Mouse (Mus musculus) midbrain, embryonic 11.5 days (tissue): ENCODE data around the gene Suco. TPM values are rescaled to one million over a fixed set of nuclear protein-coding genes. Genes with fewer than 3 reads are reported as not detected.

Source experiments
- ATAC-seq: fragments of 200-750 bp; cut with Nextera tagmentation; 2 replicates; pipeline ENCODE4 v1.8.0; 2017; ENCODE audit warnings: moderate TSS enrichment, moderate library complexity; ENCODE audit not compliant: low FRiP score
- DNase-seq: peaks from one replicate; pipeline ENCODE4 v3.0.0; 2015; ENCODE audit warnings: low spot score; ENCODE audit errors: missing footprints
- H3K27ac ChIP-seq: fragments of 300-500 bp; sonication (generic); 2 replicates; pipeline ENCODE4 v1.5.1; 2014; ENCODE audit warnings: low read depth, low read length
- H3K27me3 ChIP-seq: fragments of 300-500 bp; sonication (generic); 2 replicates; pipeline ENCODE4 v1.6.1; 2014; ENCODE audit warnings: mild to moderate bottlenecking, low read length, moderate library complexity, mixed read lengths; ENCODE audit not compliant: control insufficient read depth, insufficient read depth
- H3K36me3 ChIP-seq: fragments of 300-500 bp; sonication (generic); 2 replicates; pipeline ENCODE4 v1.6.1; 2014; ENCODE audit warnings: mild to moderate bottlenecking, low read length, moderate library complexity, mixed read lengths; ENCODE audit not compliant: control insufficient read depth, insufficient read depth
- H3K4me1 ChIP-seq: fragments of 300-500 bp; sonication (generic); 2 replicates; pipeline ENCODE4 v1.6.1; 2014; ENCODE audit warnings: low read length; ENCODE audit not compliant: control insufficient read depth, insufficient read depth
- H3K4me2 ChIP-seq: fragments of 300-500 bp; sonication (generic); 2 replicates; pipeline ENCODE4 v1.6.1; 2014; ENCODE audit warnings: mild to moderate bottlenecking, moderate library complexity
- H3K4me3 ChIP-seq: fragments of 300-500 bp; sonication (generic); 2 replicates; pipeline ENCODE4 v1.5.1; 2014; ENCODE audit warnings: low read depth, low read length
- H3K9ac ChIP-seq: fragments of 300-500 bp; sonication (generic); 2 replicates; pipeline ENCODE4 v1.6.1; 2014; ENCODE audit warnings: low read length
- H3K9me3 ChIP-seq: fragments of 300-500 bp; sonication (generic); 2 replicates; pipeline ENCODE4 v1.6.1; 2016; ENCODE audit warnings: low read length; ENCODE audit not compliant: control insufficient read depth
- WGBS: fragments of 180-500 bp; shearing (Covaris S2); extraction: QIAGEN DNeasy Blood & Tissue Kit; methylation state at CpG from one replicate; pipeline ENCODE4 v1.1.7; 2014; 5-methylcytosine and 5-hydroxymethylcytosine counted together
- polyA plus RNA-seq: library from polyadenylated mRNA; unstranded; fragments of >200 nt; fragmentation: Nextera tagmentation; extraction: Ambion mirVana; gene quantifications from 2 replicates; pipeline ENCODE4 v1.2.1, GENCODE M21; 2014

The Suco gene
- polyA plus RNA-seq, 1 experiment from 2014 or later, result 27.1 TPM

DNA sequence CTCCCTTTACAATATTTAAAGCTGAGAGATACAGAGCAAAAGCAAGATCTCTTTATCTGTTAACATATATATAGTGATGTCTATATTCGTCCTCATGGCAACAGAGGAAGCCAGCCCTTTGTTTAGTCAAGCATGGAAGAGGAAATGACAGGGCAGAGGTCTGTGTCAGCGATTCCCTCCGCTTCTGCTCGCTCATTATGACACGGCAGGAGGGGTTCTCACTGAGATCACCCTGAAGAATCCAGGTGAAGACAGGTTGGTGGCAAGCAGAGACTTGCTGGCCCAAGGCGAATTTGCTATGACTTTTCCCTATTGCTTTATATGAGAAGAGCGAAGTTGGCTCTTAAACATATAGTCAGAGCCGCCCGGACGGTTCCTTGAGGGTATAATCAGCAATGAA lies 19.6 kb upstream of the Suco start:
- H3K27ac ChIP-seq, result no peak overlapping the region
- H3K27me3 ChIP-seq, result no peaks in the 10 kb centered on the region
- H3K9me3 ChIP-seq, result no peaks in the 10 kb centered on the region
- WGBS, result 73% methylated on average over 10 of the region's 10 CpGs
- H3K36me3 ChIP-seq, result no peaks in the 10 kb centered on the region
- ATAC-seq (peak; percentile 9; the same call in 1 of the 2 replicates), DNase-seq (no peak)
- H3K9ac ChIP-seq, result no peak overlapping the region
- no peak overlapping the region for H3K4me2 ChIP-seq
- no peak overlapping the region for H3K4me3 ChIP-seq
- H3K4me1 ChIP-seq, result no peaks in the 10 kb centered on the region

DNA sequence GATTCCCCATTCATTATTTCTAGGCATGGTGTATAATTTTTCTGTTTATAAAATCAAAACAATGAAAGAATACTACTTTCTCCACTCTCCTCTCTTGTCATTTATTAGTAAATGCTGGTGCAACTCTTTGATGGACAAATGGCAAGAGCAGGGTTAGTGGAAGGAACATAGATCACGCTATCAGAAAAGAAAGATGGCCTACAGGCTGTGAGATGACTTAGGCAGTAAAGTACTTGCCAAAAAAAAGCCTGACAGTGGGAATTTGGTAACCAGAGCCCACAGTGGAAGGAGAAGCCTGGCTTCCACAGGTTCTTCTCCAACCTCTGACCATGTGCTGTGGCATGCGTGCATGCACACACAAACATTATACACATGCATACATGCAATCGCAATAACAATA lies 18.5 kb upstream of the Suco start:
- H3K36me3 ChIP-seq, result no peaks in the 10 kb centered on the region

DNA sequence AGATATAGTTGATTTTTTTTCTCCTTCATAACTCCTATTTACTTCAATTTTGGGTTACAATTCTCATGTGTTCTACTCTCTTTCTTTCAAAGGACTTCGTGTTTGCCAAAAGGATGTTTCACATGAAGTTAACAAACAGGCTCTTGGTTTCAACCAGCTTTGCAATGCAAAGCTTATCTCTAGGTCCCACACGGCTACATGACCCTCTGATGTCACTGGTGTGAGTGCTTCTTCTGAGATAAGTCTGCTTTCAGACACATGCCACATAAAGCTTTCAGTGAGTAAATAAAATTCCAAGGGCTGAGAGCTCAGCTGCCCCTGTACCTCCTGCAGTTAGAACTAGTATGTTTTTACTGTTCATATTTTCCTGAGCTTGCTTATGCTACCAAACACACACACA lies 18.1 kb upstream of the Suco start:
- H3K4me1 ChIP-seq, result no peaks in the 10 kb centered on the region
- ATAC-seq (no peak), DNase-seq (no peak)
- H3K27me3 ChIP-seq, result no peaks in the 10 kb centered on the region
- H3K9me3 ChIP-seq, result no peaks in the 10 kb centered on the region
- H3K4me3 ChIP-seq, result no peak overlapping the region
- no peak overlapping the region for H3K4me2 ChIP-seq
- WGBS, result 67% methylated on average over 2 of the region's 2 CpGs
- no peak overlapping the region for H3K27ac ChIP-seq
- H3K9ac ChIP-seq, result no peak overlapping the region
- no peaks in the 10 kb centered on the region for H3K36me3 ChIP-seq

More for the DNA sequence above, 18.5 kb upstream of the Suco start:
- no peak overlapping the region for H3K27ac ChIP-seq
- no peak overlapping the region for H3K4me2 ChIP-seq
- DNase-seq (no peak), ATAC-seq (no peak)
- no peaks in the 10 kb centered on the region for H3K4me1 ChIP-seq
- H3K9me3 ChIP-seq, result no peaks in the 10 kb centered on the region
- no peaks in the 10 kb centered on the region for H3K27me3 ChIP-seq
- H3K9ac ChIP-seq, result no peak overlapping the region
- 91% methylated on average over 3 of the region's 3 CpGs for WGBS
- no peak overlapping the region for H3K4me3 ChIP-seq

- Histone ChIP-seq H3K9me3 (no peaks in the 10 kb centered on the region), H3K4me1 (no peaks in the 10 kb centered on the region), H3K27ac (peak overlapping the region; percentile 36; the same call in 1 of the 2 replicates), H3K36me3 (no peaks in the 10 kb centered on the region), H3K27me3 (no peaks in the 10 kb centered on the region), H3K4me2 (no peak overlapping the region), H3K4me3 (no peak overlapping the region), H3K9ac (no peak overlapping the region)
- ATAC-seq (no peak), DNase-seq (no peak)
- WGBS, result 90% methylated on average over 2 of the region's 2 CpGs
Measured at GRCm38 (mm10) chr1:161894126-161894525, 17.6 kb upstream of the Suco start.

- H3K36me3 ChIP-seq, result no peaks in the 10 kb centered on the region
- no peak overlapping the region for H3K4me2 ChIP-seq
- H3K27me3 ChIP-seq, result no peaks in the 10 kb centered on the region
- no peak overlapping the region for H3K9ac ChIP-seq
- no peak overlapping the region for H3K27ac ChIP-seq
- DNase-seq (no peak), ATAC-seq (no peak)
- no peaks in the 10 kb centered on the region for H3K4me1 ChIP-seq
- 90% methylated on average over 3 of the region's 3 CpGs for WGBS
- no peak overlapping the region for H3K4me3 ChIP-seq
- H3K9me3 ChIP-seq, result no peaks in the 10 kb centered on the region
Measured at GRCm38 (mm10) chr1:161888823-161889222, 12.3 kb upstream of the Suco start.

GRCm38 (mm10) chr1:161887679-161888260 lies 11.3 kb upstream of the Suco start:
- 95% methylated on average over 12 of the region's 12 CpGs for WGBS
- Histone ChIP-seq H3K27ac (no peak overlapping the region), H3K4me3 (no peak overlapping the region), H3K4me1 (no peaks in the 10 kb centered on the region), H3K9ac (no peak overlapping the region), H3K27me3 (no peaks in the 10 kb centered on the region), H3K36me3 (no peaks in the 10 kb centered on the region), H3K4me2 (no peak overlapping the region), H3K9me3 (no peaks in the 10 kb centered on the region)
- DNase-seq (no peak), ATAC-seq (no peak)

- H3K4me3 ChIP-seq, result no peak overlapping the region
- WGBS, result 69% methylated on average over 1 of the region's 1 CpGs
- H3K9me3 ChIP-seq, result no peaks in the 10 kb centered on the region
- H3K27me3 ChIP-seq, result no peaks in the 10 kb centered on the region
- no peak overlapping the region for H3K9ac ChIP-seq
- ATAC-seq, result no peak
- no peak overlapping the region for H3K27ac ChIP-seq
- no peak overlapping the region for H3K4me2 ChIP-seq
- no peaks in the 10 kb centered on the region for H3K4me1 ChIP-seq
- no peak for DNase-seq
- H3K36me3 ChIP-seq, result no peaks in the 10 kb centered on the region
Measured at GRCm38 (mm10) chr1:161885762-161886161, 9.3 kb upstream of the Suco start.

DNA sequence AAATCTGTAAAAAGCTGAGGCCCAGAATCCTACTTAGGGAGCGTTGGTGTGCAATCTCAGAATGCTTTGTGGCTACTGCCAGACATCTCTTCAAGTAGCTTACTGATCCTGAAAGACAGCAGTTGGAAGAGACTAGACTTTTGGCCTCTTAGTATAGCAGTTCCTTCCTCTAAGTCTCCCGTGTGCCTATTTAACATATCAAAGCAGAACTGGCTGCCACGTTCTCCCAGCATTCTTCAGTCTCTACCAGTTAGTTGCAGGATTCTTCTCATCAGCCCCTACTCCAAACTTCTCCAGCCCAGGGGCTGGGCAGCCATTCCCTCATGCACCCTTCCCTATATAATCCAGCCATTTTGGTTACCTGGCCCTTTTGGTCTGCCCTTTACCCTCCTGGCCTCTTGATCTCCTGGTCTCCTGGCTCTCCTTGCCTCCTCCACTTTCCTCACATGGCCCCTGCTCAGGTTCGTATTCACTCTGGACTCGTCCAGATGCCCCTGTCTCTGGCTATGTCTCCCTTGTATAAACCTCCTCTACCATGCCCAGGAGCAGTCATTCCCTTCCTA lies 1.2 kb upstream of the Suco start:
- no peak for ATAC-seq
- H3K4me2 ChIP-seq, result peak overlapping the region; percentile 81
- H3K36me3 ChIP-seq, result no peaks in the 10 kb centered on the region
- H3K9ac ChIP-seq, result peak overlapping the region; percentile 40; the same call in 1 of the 2 replicates
- no peaks in the 10 kb centered on the region for H3K9me3 ChIP-seq
- WGBS, result 14% methylated on average over 5 of the region's 5 CpGs
- DNase-seq, result peak; percentile 82
- no peak overlapping the region for H3K27ac ChIP-seq
- H3K4me3 ChIP-seq, result peak overlapping the region; percentile 82
- peaks cover 18% of the 10 kb centered on the region for H3K4me1 ChIP-seq
- H3K27me3 ChIP-seq, result no peaks in the 10 kb centered on the region

DNA sequence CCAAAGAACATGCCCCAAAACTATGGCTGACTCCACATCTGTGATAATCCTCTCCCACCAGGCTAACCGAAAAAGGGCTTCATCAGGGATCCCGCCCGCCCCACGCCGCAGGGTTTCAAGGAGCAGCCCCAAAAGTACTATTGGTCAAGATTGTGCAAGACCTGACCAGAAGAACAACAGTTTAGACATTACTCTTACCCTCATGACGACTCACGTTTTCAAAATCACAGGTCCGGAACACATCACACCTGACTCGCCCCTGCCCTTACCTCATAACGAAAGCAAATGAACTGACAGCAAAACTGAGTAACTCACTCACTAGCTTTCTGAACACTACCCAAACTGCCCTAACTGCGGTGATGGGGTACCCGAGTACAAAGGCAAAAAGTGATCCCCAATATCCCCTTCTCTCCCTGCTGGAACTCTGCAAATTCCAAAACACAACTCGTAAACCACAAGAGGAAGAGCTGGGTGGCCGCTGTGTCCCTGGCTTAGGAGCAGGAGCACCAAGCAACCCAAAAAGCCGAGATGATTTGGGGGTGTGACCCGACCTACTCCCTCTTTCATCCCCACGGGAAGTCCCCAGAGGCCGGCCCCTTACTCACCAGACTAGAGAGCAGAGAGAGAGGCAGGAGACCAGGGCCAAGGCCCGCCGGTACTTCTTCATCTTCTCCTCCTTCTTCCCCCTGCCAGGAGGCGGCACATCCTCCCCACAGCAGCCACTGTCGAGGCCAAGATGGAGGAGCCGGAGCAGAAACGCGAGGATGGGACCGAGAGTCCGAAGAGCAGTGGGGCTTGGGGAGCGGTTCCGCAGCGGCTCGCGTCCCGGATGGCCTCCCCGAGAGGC lies 553 bp downstream of the Suco start:
- Histone ChIP-seq H3K9me3 (no peaks in the 10 kb centered on the region), H3K27ac (peak overlapping the region; percentile 96), H3K4me1 (peaks cover 18% of the 10 kb centered on the region), H3K36me3 (no peaks in the 10 kb centered on the region), H3K4me2 (peak overlapping the region; percentile 81), H3K9ac (peak overlapping the region; percentile 94), H3K4me3 (peak overlapping the region; percentile 82), H3K27me3 (no peaks in the 10 kb centered on the region)
- WGBS, result under 1% methylated on average over 29 of the region's 34 CpGs
- DNase-seq, result peak; percentile 95
- peak; percentile 59 for ATAC-seq
